Mouse (Mus musculus): ENCODE measurements around the gene Ucp3.

GRCm38 (mm10) chr7:100464248-100464647 lies 8.5 kb upstream of the Ucp3 start:
- TF ChIP-seq CTCF (IDR thresholded peaks at IDR 0.05; ENCODE audit: low read depth) = no peak
- TF ChIP-seq EP300 (optimal IDR thresholded peaks at IDR 0.05) = no peak
